Mouse (Mus musculus): Measurements from ENCODE around the gene Klra10. TPM values are rescaled to one million over a fixed set of nuclear protein-coding genes. Genes with fewer than 3 reads are reported as not detected.
"Not testable (repeated sequence)": the region's sequence is repeated elsewhere in the genome, so short reads cannot be mapped to it uniquely, and the experiment has no call there.

Klra10 gene
- total RNA-seq (2021): not detected in 2 replicates
- long read RNA-seq: 0 reads

- not testable (repeated sequence) for DNase-seq
These were observed at the start of gene Klra10 for GRCm38 (mm10) chr6:130281828-130282227. TSS of gene Klra10 (minus strand) at chr6:130281928.

GRCm38 (mm10) chr6:130287984-130288649 lies 6.4 kb upstream of the Klra10 start:
- no peak for DNase-seq

DNA sequence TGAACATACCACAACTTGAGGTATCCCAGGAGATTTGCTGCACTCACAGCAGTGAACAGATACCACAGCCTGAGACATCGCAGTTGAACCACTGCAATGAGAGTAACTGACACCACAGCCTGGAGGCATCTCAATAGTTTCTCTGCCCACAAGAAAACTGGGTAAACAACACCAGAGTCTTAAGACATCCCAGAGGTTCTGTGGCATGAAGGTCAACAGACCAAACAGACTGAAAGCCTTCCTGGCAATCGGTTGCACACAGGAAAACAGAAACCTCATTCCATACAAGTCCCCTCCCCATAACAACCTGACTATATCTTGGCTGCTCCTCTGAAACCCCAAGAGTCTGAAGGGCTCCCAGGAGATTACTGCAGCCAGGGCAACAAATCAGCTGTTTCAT lies 26.4 kb downstream of the Klra10 start:
- no peak for DNase-seq

DNA sequence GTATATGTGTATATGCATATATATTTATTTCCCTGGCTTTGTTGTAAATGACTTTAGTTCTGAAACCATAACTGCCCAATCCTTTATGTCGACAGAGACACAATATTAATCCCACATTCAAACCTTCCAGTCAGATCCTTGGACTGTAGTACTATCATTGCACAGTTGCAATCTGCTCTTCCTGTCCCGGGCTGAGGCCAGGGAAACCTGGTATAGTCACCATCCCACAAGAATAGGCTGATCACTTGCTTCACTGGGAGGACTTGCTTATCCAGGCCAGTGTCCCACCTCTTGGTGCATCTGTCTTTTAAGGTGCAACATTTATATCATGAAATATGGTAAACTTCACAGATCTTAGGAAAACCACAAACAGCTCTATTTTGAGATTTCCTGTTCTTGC lies 44.2 kb downstream of the Klra10 start:
- no peak for DNase-seq

- no peak for DNase-seq
These were observed 45.1 kb downstream of the Klra10 start for GRCm38 (mm10) chr6:130236635-130237034.

GRCm38 (mm10) chr6:130233222-130233621 lies 48.5 kb downstream of the Klra10 start, which contains the start of gene Klra7:
TSS of gene Klra7 (minus strand) at chr6:130233322.
- no peak for DNase-seq

Other genes starting within 250 kb of the Klra10 start
- gene Klra4, start 214.7 kb downstream of the Klra10 start, total RNA-seq (2021): not detected in 2 replicates
- not detected in 2 replicates for gene Klra8, start 152.0 kb downstream of the Klra10 start, total RNA-seq (2021)
- not detected in 2 replicates for gene Klra9, start 88.8 kb downstream of the Klra10 start, total RNA-seq (2021)
- gene Klra7, start 48.6 kb downstream of the Klra10 start, total RNA-seq (2021): not detected in 2 replicates
- gene Klra3, start 55.6 kb upstream of the Klra10 start, total RNA-seq (2021): not detected in 2 replicates
- gene Klra1, start 104.9 kb upstream of the Klra10 start, total RNA-seq (2021): not detected in 2 replicates